Mouse (Mus musculus) olfactory bulb, adult 2 months (tissue): Measurements from ENCODE around the gene Galnt9. TPM values are rescaled to one million over a fixed set of nuclear protein-coding genes. Genes with fewer than 3 reads are reported as not detected.

Experiments used
- H3K27ac ChIP-seq: fragments of 200-500 bp; 2 replicates; pipeline ENCODE4 v1.5.1; 2012; ENCODE audit warnings: low read depth, low read length; ENCODE audit not compliant: insufficient read depth
- H3K4me1 ChIP-seq: fragments of 200-500 bp; 2 replicates; pipeline ENCODE4 v1.6.1; 2012; ENCODE audit warnings: low read length; ENCODE audit not compliant: control insufficient read depth, insufficient read depth
- H3K4me3 ChIP-seq: fragments of 200-500 bp; 2 replicates; pipeline ENCODE4 v1.5.1; 2012; ENCODE audit warnings: mild to moderate bottlenecking, low read depth, low read length, moderate library complexity; ENCODE audit not compliant: insufficient read depth
- CTCF ChIP-seq: fragments of 200-500 bp; IDR thresholded peaks from 2 replicates; pipeline ENCODE4 v1.5.1; 2012; ENCODE audit warnings: low read depth, mild to moderate bottlenecking, low read length, moderate library complexity; ENCODE audit not compliant: insufficient read depth
- POLR2A ChIP-seq: fragments of 200-500 bp; IDR thresholded peaks from 2 replicates; pipeline ENCODE4 v1.6.1; 2012; ENCODE audit warnings: mild to moderate bottlenecking, low read depth, low read length, moderate library complexity; ENCODE audit not compliant: insufficient read depth
- WGBS: fragments of 180-500 bp; shearing (Covaris S2); methylation state at CpG from one replicate; pipeline ENCODE4 v1.1.7; 2018; 5-methylcytosine and 5-hydroxymethylcytosine counted together
- polyA plus RNA-seq: library from polyadenylated mRNA; stranded (reverse); fragments of >200 nt; gene quantifications from 2 replicates; pipeline ENCODE4 v1.2.4, GENCODE M21; 2012; ENCODE audit warnings: low replicate concordance; ENCODE audit not compliant: missing spikeins, insufficient read depth, insufficient read length

Gene Galnt9
- polyA plus RNA-seq, 1 experiment, result not detected

DNA sequence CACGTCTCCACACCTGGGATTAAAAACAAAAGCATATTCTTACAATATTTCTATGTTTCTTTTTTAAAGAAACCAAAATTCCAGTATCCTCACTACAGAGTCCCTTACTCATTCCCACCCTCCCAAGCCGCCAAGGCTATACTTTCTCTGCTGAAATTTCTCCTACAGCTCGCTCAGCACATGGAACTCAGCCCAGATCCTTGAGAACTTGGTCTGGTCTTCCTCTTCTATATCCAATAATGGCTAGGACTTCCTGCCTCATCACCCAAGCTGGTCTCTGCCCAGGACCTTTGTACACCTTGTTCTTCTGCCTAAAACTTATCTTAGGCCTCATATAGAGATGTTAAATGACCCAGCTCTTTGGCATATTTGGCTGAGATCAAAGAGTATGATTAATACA lies 37.3 kb upstream of the Galnt9 start:
- 69% methylated on average over 3 of the region's 3 CpGs for WGBS
- no peak overlapping the region for H3K4me3 ChIP-seq
- no peak for TF ChIP-seq CTCF
- no peak for TF ChIP-seq POLR2A
- H3K4me1 ChIP-seq, result peaks cover 18% of the 10 kb centered on the region
- no peak overlapping the region for H3K27ac ChIP-seq

DNA sequence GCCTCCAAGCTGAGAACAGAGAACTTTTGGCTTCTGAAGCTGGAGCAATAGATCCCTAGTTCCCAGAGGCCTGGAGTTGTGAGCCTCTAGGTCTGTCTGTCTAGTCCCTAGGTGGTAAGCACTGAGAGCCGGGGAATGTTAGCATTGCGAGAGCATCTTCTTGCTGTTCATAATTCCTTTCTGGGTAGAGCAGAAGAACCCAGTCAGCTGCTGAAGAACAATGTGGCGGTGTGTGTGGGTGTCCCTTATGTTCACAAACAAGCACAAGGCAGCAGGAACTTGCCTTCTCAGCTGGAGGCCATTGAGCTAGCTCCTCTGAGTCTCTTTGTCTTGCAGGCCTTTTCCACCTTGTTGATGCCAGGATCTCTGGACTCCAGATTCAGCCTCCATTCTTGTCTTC lies 36.2 kb upstream of the Galnt9 start:
- H3K4me1 ChIP-seq, result peaks cover 18% of the 10 kb centered on the region
- no peak overlapping the region for H3K4me3 ChIP-seq
- TF ChIP-seq POLR2A (no peak), CTCF (no peak)
- H3K27ac ChIP-seq, result peak overlapping the region; percentile 33
- WGBS, result 53% methylated on average over 3 of the region's 3 CpGs

GRCm38 (mm10) chr5:110510357-110510756 lies 33.8 kb upstream of the Galnt9 start:
- no peak overlapping the region for H3K4me3 ChIP-seq

DNA sequence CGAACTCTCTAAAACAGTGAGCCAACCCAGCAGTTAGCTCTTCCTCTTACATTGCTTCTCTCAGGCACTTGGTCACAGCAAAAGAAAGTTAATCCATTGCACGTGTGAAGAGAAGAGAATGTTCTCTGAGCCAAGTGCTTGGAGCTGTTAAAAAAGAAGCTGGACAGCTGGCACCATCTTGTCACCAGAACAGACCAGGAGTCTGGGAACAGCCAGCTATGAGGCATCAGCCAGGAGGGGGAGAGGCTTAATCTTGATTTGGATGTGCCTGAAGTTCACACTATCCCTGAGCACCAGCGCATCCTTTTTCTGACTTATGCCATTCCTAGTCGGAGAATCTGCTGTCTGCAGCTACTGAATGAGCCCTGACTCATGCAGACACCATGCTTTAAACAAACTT lies 30.4 kb upstream of the Galnt9 start:
- H3K4me3 ChIP-seq, result no peak overlapping the region
- no peak overlapping the region for H3K27ac ChIP-seq
- 85% methylated on average over 4 of the region's 4 CpGs for WGBS
- H3K4me1 ChIP-seq, result peaks cover 7% of the 10 kb centered on the region
- TF ChIP-seq CTCF (no peak), POLR2A (no peak)

More at GRCm38 (mm10) chr5:110510357-110510756, 33.8 kb upstream of the Galnt9 start:
- TF ChIP-seq CTCF, result no peak
- no peak for TF ChIP-seq POLR2A
- Histone ChIP-seq H3K4me1 (peaks cover 18% of the 10 kb centered on the region), H3K27ac (no peak overlapping the region)
- WGBS, result 30% methylated on average over 6 of the region's 6 CpGs

GRCm38 (mm10) chr5:110514694-110515093 lies 29.5 kb upstream of the Galnt9 start:
- Histone ChIP-seq H3K27ac (no peak overlapping the region), H3K4me3 (no peak overlapping the region), H3K4me1 (peaks cover 5% of the 10 kb centered on the region)
- TF ChIP-seq CTCF, result no peak
- TF ChIP-seq POLR2A, result no peak
- 92% methylated on average over 3 of the region's 3 CpGs for WGBS

GRCm38 (mm10) chr5:110516390-110516789 lies 27.8 kb upstream of the Galnt9 start:
- TF ChIP-seq POLR2A (no peak), CTCF (no peak)
- whole genome bisulfite sequencing, result 87% methylated on average over 4 of the region's 4 CpGs
- Histone ChIP-seq H3K4me3 (no peak overlapping the region), H3K4me1 (peaks cover 5% of the 10 kb centered on the region), H3K27ac (no peak overlapping the region)

DNA sequence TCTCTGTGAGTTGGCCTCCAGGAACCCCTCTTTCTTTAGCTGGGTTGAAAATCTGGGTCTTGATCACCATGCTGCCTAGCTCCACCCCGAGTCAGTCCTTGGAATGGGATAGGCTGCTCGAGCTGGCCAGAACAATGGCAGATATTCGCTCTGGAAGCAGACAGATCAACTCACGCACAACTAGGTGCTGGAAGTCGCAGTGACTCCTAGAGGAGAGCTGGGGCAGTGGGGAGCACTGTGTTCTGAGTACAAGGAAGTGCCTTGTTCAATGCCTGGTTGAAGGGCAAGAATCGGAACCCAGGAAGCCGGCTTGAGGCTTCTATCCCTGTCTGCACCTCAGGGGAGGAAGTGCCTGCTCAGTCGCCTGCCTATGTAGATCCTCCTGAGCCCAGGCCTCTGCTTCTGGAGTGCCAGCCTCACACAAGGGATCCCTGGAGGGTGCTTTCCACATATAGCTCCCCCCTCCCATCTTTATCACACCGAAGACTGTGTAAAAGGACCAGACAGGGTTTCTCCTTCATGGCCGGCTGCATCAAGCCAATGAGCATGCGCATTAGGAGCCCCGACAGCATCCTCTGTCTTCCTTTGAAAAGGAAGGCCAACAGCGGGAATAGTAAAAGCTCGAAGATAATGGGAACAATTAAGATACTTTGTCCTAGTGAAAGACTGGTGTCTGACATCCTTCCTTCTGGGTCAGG lies 25.9 kb upstream of the Galnt9 start:
- H3K4me3 ChIP-seq, result no peak overlapping the region
- WGBS, result 61% methylated on average over 14 of the region's 14 CpGs
- TF ChIP-seq CTCF, result no peak
- TF ChIP-seq POLR2A, result no peak
- no peak overlapping the region for H3K27ac ChIP-seq
- peaks cover 6% of the 10 kb centered on the region for H3K4me1 ChIP-seq

- no peak overlapping the region for H3K4me3 ChIP-seq
- H3K27ac ChIP-seq, result no peak overlapping the region
- TF ChIP-seq CTCF (no peak), POLR2A (no peak)
- peaks cover 6% of the 10 kb centered on the region for H3K4me1 ChIP-seq
- 62% methylated on average over 4 of the region's 4 CpGs for WGBS
These were observed 23.2 kb upstream of the Galnt9 start for GRCm38 (mm10) chr5:110520974-110521373.

GRCm38 (mm10) chr5:110521822-110522221 lies 22.3 kb upstream of the Galnt9 start:
- Histone ChIP-seq H3K4me3 (no peak overlapping the region), H3K27ac (no peak overlapping the region), H3K4me1 (peaks cover 6% of the 10 kb centered on the region)
- TF ChIP-seq POLR2A, result no peak
- 64% methylated on average over 7 of the region's 7 CpGs for WGBS
